Mouse (Mus musculus): ENCODE data around the gene Hnrnpd. TPM values are rescaled to one million over a fixed set of nuclear protein-coding genes. Genes with fewer than 3 reads are reported as not detected.

Gene Hnrnpd
- total and polyA plus RNA-seq, 2 experiments from 2014 or later, result 16.0 to 35.5 TPM

DNA sequence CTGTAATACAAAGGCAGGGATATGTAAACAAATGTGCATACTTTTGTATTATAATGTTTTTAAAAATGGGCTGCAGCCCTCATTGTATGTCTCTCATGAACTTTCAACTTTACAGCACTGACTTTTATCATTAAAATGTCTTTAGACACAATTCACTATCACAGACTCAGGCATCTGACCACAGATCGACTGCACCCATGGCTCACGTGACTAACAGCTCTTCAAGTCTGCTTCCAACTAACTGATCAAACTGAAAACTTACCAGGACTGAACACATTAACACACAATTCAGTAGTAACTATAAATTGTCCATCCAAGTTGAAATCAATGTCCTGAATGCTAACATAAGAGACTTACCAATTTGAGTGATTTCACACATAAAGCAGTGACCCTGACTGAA lies 18.8 kb downstream of the Hnrnpd start:
- TF ChIP-seq EP300 (IDR thresholded peaks at IDR 0.05; ENCODE audit: low read depth), result no peak
- TF ChIP-seq CTCF (IDR thresholded peaks at IDR 0.05; ENCODE audit: low read depth), result no peak
- H3K4me1 ChIP-seq (ENCODE audit: control insufficient read depth, insufficient read depth), result no peaks in the 10 kb centered on the region
- peaks cover 48% of the 10 kb centered on the region for H3K36me3 ChIP-seq (replicated peaks; ENCODE audit: control insufficient read depth, insufficient read depth, low read length)
- no peak overlapping the region for H3K4me2 ChIP-seq (ENCODE audit: low read depth, low read length)
- no peak overlapping the region for H3K9ac ChIP-seq (replicated peaks; ENCODE audit: low read depth, low read length)
- no peaks in the 10 kb centered on the region for H3K9me3 ChIP-seq (replicated peaks; ENCODE audit: control insufficient read depth, low read length)
- DNase-seq (ENCODE audit: low spot score) (no peak), ATAC-seq (ENCODE audit: insufficient read depth, low read depth) (no peak)
- WGBS, result 72% methylated on average over 2 of the region's 2 CpGs
- no peak overlapping the region for H3K27ac ChIP-seq (ENCODE audit: low read depth)
- H3K4me3 ChIP-seq (ENCODE audit: low read depth, low read length), result no peak overlapping the region
- no peaks in the 10 kb centered on the region for H3K27me3 ChIP-seq (ENCODE audit: control insufficient read depth, insufficient read depth, low read length)

DNA sequence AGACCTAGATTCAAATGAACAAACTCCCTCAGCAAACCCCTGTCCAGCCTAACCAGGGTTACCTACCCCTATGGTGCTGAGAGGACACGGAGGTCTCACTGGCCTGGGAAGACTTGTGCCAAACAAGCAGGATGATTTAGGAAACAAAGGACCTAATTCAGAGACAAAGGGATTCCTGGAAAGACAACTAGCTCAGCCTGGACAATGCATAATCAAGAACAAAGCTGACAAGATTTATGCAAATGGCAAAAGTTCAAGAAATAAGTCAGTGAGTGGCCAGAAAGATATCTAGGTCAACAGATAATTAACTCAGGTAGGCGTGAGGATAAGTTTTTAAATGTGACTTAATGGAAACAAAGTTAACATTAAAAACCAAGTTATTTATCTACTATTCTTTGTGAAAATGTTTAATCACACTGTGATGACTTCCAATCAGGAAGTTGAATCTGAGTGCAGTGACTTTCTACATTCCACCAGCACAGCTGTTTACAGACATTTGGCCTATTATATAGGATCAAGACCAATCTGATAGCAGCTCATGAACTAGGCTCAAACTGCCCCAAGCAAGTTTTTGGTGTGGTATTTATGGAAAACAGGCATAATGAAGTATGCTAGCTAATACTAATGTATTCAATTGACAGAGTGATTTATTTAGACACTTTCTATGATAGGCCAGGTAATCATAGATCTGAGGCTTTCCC lies 19.4 kb downstream of the Hnrnpd start:
- TF ChIP-seq EP300 (IDR thresholded peaks at IDR 0.05; ENCODE audit: low read depth) (no peak), CTCF (IDR thresholded peaks at IDR 0.05; ENCODE audit: low read depth) (no peak)
- no peaks in the 10 kb centered on the region for H3K27me3 ChIP-seq (ENCODE audit: control insufficient read depth, insufficient read depth, low read length)
- H3K27ac ChIP-seq (ENCODE audit: low read depth), result no peak overlapping the region
- DNase-seq (ENCODE audit: low spot score) (no peak), ATAC-seq (ENCODE audit: insufficient read depth, low read depth) (no peak)
- H3K4me3 ChIP-seq (ENCODE audit: low read depth, low read length), result no peak overlapping the region
- WGBS, result 81% methylated on average over 2 of the region's 2 CpGs
- H3K9ac ChIP-seq (replicated peaks; ENCODE audit: low read depth, low read length), result no peak overlapping the region
- no peak overlapping the region for H3K4me2 ChIP-seq (ENCODE audit: low read depth, low read length)
- H3K36me3 ChIP-seq (replicated peaks; ENCODE audit: control insufficient read depth, insufficient read depth, low read length), result peaks cover 42% of the 10 kb centered on the region
- no peaks in the 10 kb centered on the region for H3K9me3 ChIP-seq (replicated peaks; ENCODE audit: control insufficient read depth, low read length)
- no peaks in the 10 kb centered on the region for H3K4me1 ChIP-seq (ENCODE audit: control insufficient read depth, insufficient read depth)

DNA sequence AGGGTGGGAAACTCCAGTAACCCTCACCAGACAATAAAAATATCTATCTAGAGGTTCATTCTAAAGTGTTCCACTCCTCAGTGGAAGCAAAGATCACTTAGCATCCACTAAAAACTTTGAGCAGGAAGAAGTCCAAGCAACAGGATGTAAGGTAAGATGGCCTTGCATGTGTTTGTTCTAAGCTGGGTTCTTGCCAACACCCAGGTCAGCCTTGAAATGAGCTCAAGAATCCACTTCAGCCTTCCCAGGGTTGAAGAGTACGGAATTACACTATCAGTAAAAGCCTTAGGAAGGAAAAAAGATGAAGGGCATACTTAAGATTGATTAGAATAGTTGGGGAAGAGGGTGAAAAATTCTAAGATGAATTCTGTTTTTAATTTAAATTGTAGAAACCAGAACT lies 20.1 kb downstream of the Hnrnpd start:
- ATAC-seq (ENCODE audit: insufficient read depth, low read depth) (no peak), DNase-seq (ENCODE audit: low spot score) (no peak)
- Histone ChIP-seq H3K27ac (ENCODE audit: low read depth) (no peak overlapping the region), H3K4me3 (ENCODE audit: low read depth, low read length) (no peak overlapping the region), H3K4me2 (ENCODE audit: low read depth, low read length) (no peak overlapping the region), H3K9me3 (replicated peaks; ENCODE audit: control insufficient read depth, low read length) (no peaks in the 10 kb centered on the region), H3K36me3 (replicated peaks; ENCODE audit: control insufficient read depth, insufficient read depth, low read length) (peaks cover 35% of the 10 kb centered on the region), H3K4me1 (ENCODE audit: control insufficient read depth, insufficient read depth) (no peaks in the 10 kb centered on the region), H3K9ac (replicated peaks; ENCODE audit: low read depth, low read length) (no peak overlapping the region), H3K27me3 (ENCODE audit: control insufficient read depth, insufficient read depth, low read length) (no peaks in the 10 kb centered on the region)
- TF ChIP-seq EP300 (IDR thresholded peaks at IDR 0.05; ENCODE audit: low read depth), result no peak
- no peak for TF ChIP-seq CTCF (IDR thresholded peaks at IDR 0.05; ENCODE audit: low read depth)
- whole genome bisulfite sequencing, result 61% methylated on average over 1 of the region's 1 CpGs

DNA sequence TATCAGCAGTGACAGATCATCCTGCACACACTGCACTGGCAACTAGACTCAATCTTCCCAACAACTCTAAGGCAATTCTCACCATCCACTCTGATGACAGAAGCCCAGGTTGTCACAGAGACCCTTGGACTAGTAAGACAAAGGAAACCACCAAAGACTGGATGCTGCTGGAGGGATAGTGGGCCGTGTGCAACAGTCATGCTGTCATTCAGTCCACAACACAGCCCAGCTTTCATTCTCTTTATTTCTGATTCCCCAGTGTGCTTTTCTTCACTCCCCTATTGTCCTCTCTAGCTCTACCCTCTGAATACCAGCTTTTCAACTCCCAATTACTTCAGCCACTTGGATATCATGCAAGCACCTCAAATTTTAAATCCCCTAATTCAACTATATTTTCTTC lies 24.9 kb downstream of the Hnrnpd start:
- Histone ChIP-seq H3K9ac (replicated peaks; ENCODE audit: low read depth, low read length) (no peak overlapping the region), H3K4me3 (ENCODE audit: low read depth, low read length) (no peak overlapping the region), H3K9me3 (replicated peaks; ENCODE audit: control insufficient read depth, low read length) (no peaks in the 10 kb centered on the region), H3K27ac (ENCODE audit: low read depth) (no peak overlapping the region), H3K4me2 (ENCODE audit: low read depth, low read length) (no peak overlapping the region), H3K4me1 (ENCODE audit: control insufficient read depth, insufficient read depth) (no peaks in the 10 kb centered on the region), H3K36me3 (replicated peaks; ENCODE audit: control insufficient read depth, insufficient read depth, low read length) (peaks cover 13% of the 10 kb centered on the region; the same call in 1 of the 2 replicates), H3K27me3 (ENCODE audit: control insufficient read depth, insufficient read depth, low read length) (no peaks in the 10 kb centered on the region)
- DNase-seq (ENCODE audit: low spot score) (no peak), ATAC-seq (ENCODE audit: insufficient read depth, low read depth) (no peak)
- 75% methylated on average over 1 of the region's 1 CpGs for WGBS
- TF ChIP-seq EP300 (IDR thresholded peaks at IDR 0.05; ENCODE audit: low read depth), result no peak
- no peak for TF ChIP-seq CTCF (IDR thresholded peaks at IDR 0.05; ENCODE audit: low read depth)

DNA sequence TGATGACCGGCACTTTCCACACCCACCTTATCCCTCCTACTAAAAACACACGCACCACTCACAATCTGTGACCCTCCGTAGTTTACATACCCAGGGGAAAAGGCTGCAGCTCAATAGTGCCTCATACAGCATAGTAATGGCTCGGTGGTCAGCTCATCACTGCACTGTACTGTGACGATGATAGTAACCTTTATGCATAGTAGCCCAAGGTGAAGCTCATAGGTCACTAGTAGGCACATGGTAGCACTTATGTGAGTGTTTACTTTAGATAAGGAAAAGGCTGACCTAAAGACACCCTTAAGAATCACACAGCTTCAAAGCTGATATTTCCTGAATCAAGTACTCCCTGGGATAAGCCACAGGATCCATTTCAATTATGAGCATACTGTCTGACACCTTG lies 26.2 kb downstream of the Hnrnpd start:
- ATAC-seq (ENCODE audit: insufficient read depth, low read depth), result no peak
- Histone ChIP-seq H3K9me3 (replicated peaks; ENCODE audit: control insufficient read depth, low read length) (no peaks in the 10 kb centered on the region), H3K4me1 (ENCODE audit: control insufficient read depth, insufficient read depth) (no peaks in the 10 kb centered on the region), H3K4me3 (ENCODE audit: low read depth, low read length) (no peak overlapping the region), H3K36me3 (replicated peaks; ENCODE audit: control insufficient read depth, insufficient read depth, low read length) (peaks cover 6% of the 10 kb centered on the region; the same call in 1 of the 2 replicates), H3K9ac (replicated peaks; ENCODE audit: low read depth, low read length) (no peak overlapping the region), H3K27me3 (ENCODE audit: control insufficient read depth, insufficient read depth, low read length) (no peaks in the 10 kb centered on the region), H3K4me2 (ENCODE audit: low read depth, low read length) (no peak overlapping the region), H3K27ac (ENCODE audit: low read depth) (no peak overlapping the region)
- WGBS, result 80% methylated on average over 5 of the region's 5 CpGs
- no peak for DNase-seq (ENCODE audit: low spot score)
- TF ChIP-seq CTCF (IDR thresholded peaks at IDR 0.05; ENCODE audit: low read depth), result no peak
- no peak for TF ChIP-seq EP300 (IDR thresholded peaks at IDR 0.05; ENCODE audit: low read depth)

Data from heart, postnatal 0 days (tissue).